Mouse (Mus musculus) liver, embryonic 13.5 days (tissue): Measurements from ENCODE around the gene Dbt. TPM values are rescaled to one million over a fixed set of nuclear protein-coding genes. Genes with fewer than 3 reads are reported as not detected.

Experiments used
- ATAC-seq: fragments of 200-750 bp; cut with Nextera tagmentation; 2 replicates; pipeline ENCODE4 v1.8.0; 2017; ENCODE audit warnings: low read depth, mild to moderate bottlenecking, moderate number of reproducible peaks, moderate library complexity
- DNase-seq: peaks from one replicate; pipeline ENCODE4 v3.0.0; 2022
- H3K27ac ChIP-seq: fragments of 300-500 bp; sonication (generic); 2 replicates; pipeline ENCODE4 v1.5.1; 2015; ENCODE audit warnings: moderate library complexity, mild to moderate bottlenecking, inconsistent platforms
- H3K27me3 ChIP-seq: fragments of 300-500 bp; sonication (generic); 2 replicates; pipeline ENCODE4 v1.6.1; 2015; ENCODE audit warnings: mild to moderate bottlenecking, inconsistent platforms
- H3K36me3 ChIP-seq: fragments of 300-500 bp; sonication (generic); 2 replicates; pipeline ENCODE4 v1.6.1; 2015; ENCODE audit warnings: mild to moderate bottlenecking, inconsistent platforms
- H3K4me1 ChIP-seq: fragments of 300-500 bp; sonication (generic); replicated peaks from 2 replicates; pipeline ENCODE4 v1.6.1; 2015; ENCODE audit warnings: inconsistent platforms
- H3K4me2 ChIP-seq: fragments of 300-500 bp; sonication (generic); 2 replicates; pipeline ENCODE4 v1.6.1; 2015; ENCODE audit warnings: inconsistent platforms, mild to moderate bottlenecking, moderate library complexity
- H3K4me3 ChIP-seq: fragments of 300-500 bp; sonication (generic); replicated peaks from 2 replicates; pipeline ENCODE4 v1.5.1; 2015; ENCODE audit warnings: mild to moderate bottlenecking, inconsistent platforms
- H3K9ac ChIP-seq: fragments of 300-500 bp; sonication (generic); 2 replicates; pipeline ENCODE4 v1.6.1; 2015; ENCODE audit warnings: mild to moderate bottlenecking, inconsistent platforms
- H3K9me3 ChIP-seq: fragments of 300-500 bp; sonication (generic); replicated peaks from 2 replicates; pipeline ENCODE4 v1.6.1; 2016; ENCODE audit warnings: inconsistent platforms
- WGBS: fragments of 180-500 bp; shearing (Covaris S2); methylation state at CpG from one replicate; pipeline ENCODE4 v1.1.7; 2015; ENCODE audit not compliant: insufficient replicate concordance; 5-methylcytosine and 5-hydroxymethylcytosine counted together
- polyA plus RNA-seq: library from polyadenylated mRNA; unstranded; fragments of >200 nt; fragmentation: Nextera tagmentation; extraction: Ambion mirVana; gene quantifications from 2 replicates; pipeline ENCODE4 v1.2.1, GENCODE M21; 2015

Dbt gene
- polyA plus RNA-seq, 1 experiment from 2014 or later, result 9.1 TPM

GRCm38 (mm10) chr3:116594728-116595602, 82.1 kb downstream of the Dbt start, which contains the start of gene Sass6:
Sass6 (plus strand) TSS chr3:116594982.
- H3K27me3 ChIP-seq, result no peaks in the 10 kb centered on the region
- peak; percentile 93 for ATAC-seq
- H3K9me3 ChIP-seq, result no peaks in the 10 kb centered on the region
- peaks cover 31% of the 10 kb centered on the region for H3K4me1 ChIP-seq
- peak within 1 kb of the TSS; percentile 75 for H3K4me2 ChIP-seq
- peak within 1 kb of the TSS; percentile 93 for H3K9ac ChIP-seq
- H3K27ac ChIP-seq, result peak within 1 kb of the TSS; percentile 87
- under 1% methylated on average over 65 of the region's 65 CpGs for WGBS
- peak; percentile 94 for DNase-seq
- H3K36me3 ChIP-seq, result peaks cover 24% of the 10 kb centered on the region
- H3K4me3 ChIP-seq, result peak within 1 kb of the TSS; percentile 83

- H3K4me1 ChIP-seq, result peaks cover 31% of the 10 kb centered on the region
- H3K27ac ChIP-seq, result peak overlapping the region; percentile 87
- H3K36me3 ChIP-seq, result peaks cover 18% of the 10 kb centered on the region
- H3K27me3 ChIP-seq, result no peaks in the 10 kb centered on the region
- peak overlapping the region; percentile 83 for H3K4me3 ChIP-seq
- WGBS, result 7% methylated on average over 10 of the region's 10 CpGs
- DNase-seq (peak; percentile 3), ATAC-seq (no peak)
- H3K9ac ChIP-seq, result peak overlapping the region; percentile 93
- peak overlapping the region; percentile 75 for H3K4me2 ChIP-seq
- no peaks in the 10 kb centered on the region for H3K9me3 ChIP-seq
Observed at GRCm38 (mm10) chr3:116595603-116595991, 82.7 kb downstream of the Dbt start.

Other genes starting within 250 kb of the Dbt start
- gene Cdc14a, start 89.0 kb upstream of the Dbt start, polyA plus RNA-seq, result 2.1 and 2.5 TPM in 2 replicates
- 40.3 and 43.3 TPM in 2 replicates for gene Rtca, start 4.9 kb upstream of the Dbt start, polyA plus RNA-seq
- gene Lrrc39, start 49.9 kb downstream of the Dbt start, polyA plus RNA-seq, result 3.3 and 3.4 TPM in 2 replicates
- 20.7 and 27.2 TPM in 2 replicates for gene Sass6, start 81.9 kb downstream of the Dbt start, polyA plus RNA-seq
- gene Trmt13, start 101.5 kb downstream of the Dbt start, polyA plus RNA-seq, result 9.5 and 11.8 TPM in 2 replicates
- 35.5 and 42.8 TPM in 2 replicates for gene Mfsd14a, start 149.6 kb downstream of the Dbt start, polyA plus RNA-seq
- not detected in 2 replicates for gene Gm43191, start 168.2 kb downstream of the Dbt start, polyA plus RNA-seq
- 7.9 and 10.3 TPM in 2 replicates for gene Slc35a3, start 199.8 kb downstream of the Dbt start, polyA plus RNA-seq